Mouse (Mus musculus): ENCODE data around the gene Trim66.

GRCm38 (mm10) chr7:109455748-109456147 lies 52.2 kb downstream of the Trim66 start:
- TF ChIP-seq POLR2A (IDR thresholded peaks at IDR 0.05; ENCODE audit: borderline replicate concordance, extremely low read depth, low read depth, low read length) = no peak
- TF ChIP-seq CTCF (IDR thresholded peaks at IDR 0.05; ENCODE audit: insufficient read depth, low read length) = no peak
